In genomic region chr12:83536039-83536438, GRCm38 (mm10) we compare ENCODE assay signal across 12 mouse cellular contexts. TPM values are rescaled to one million over a fixed set of nuclear protein-coding genes. Genes with fewer than 3 reads are reported as not detected.
A peak's percentile ranks its signal among the peaks of the same experiment; 100 is the strongest.
DNase-seq lines count a peak whose midpoint lies in the region; ATAC-seq lines count a peak whose summit lies in the region.
"Had no signal": no experiment of that assay in that cellular context is flagged by ENCODE, and none has a peak within 500 bp of the region (broad histone marks: within the 10 kb centered on the region; RNA-seq: fewer than 3 reads in every experiment).

No protein-coding gene starts in this region.

- H3K36me3 ChIP-seq in midbrain, embryonic 13.5 days, result peaks cover 83% of the 10 kb centered on the region
- peaks cover 4% of the 10 kb centered on the region for H3K36me3 ChIP-seq in midbrain, embryonic 11.5 days (ENCODE audit: control insufficient read depth, insufficient read depth, low read length)
- H3K36me3 ChIP-seq in hindbrain, embryonic 14.5 days (replicated peaks; ENCODE audit: control insufficient read depth, insufficient read depth), result peaks cover 70% of the 10 kb centered on the region
- H3K36me3 ChIP-seq in neural tube, embryonic 15.5 days, result peaks cover 69% of the 10 kb centered on the region

- H3K4me1 ChIP-seq in midbrain, embryonic 13.5 days (replicated peaks), result peaks cover 10% of the 10 kb centered on the region
- no peaks in the 10 kb centered on the region for H3K4me1 ChIP-seq in midbrain, embryonic 11.5 days (ENCODE audit: control insufficient read depth, insufficient read depth, low read length)
- no peaks in the 10 kb centered on the region for H3K4me1 ChIP-seq in hindbrain, embryonic 14.5 days (replicated peaks; ENCODE audit: control insufficient read depth, insufficient read depth, low read length)
- peaks cover 5% of the 10 kb centered on the region for H3K4me1 ChIP-seq in neural tube, embryonic 15.5 days

- H3K4me2 ChIP-seq in midbrain, embryonic 13.5 days (replicated peaks), result no peak overlapping the region
- no peak overlapping the region for H3K4me2 ChIP-seq in midbrain, embryonic 11.5 days
- no peak overlapping the region for H3K4me2 ChIP-seq in hindbrain, embryonic 14.5 days (replicated peaks)
- H3K4me2 ChIP-seq in neural tube, embryonic 15.5 days, result no peak overlapping the region
- H3K4me2 ChIP-seq: liver, embryonic 15.5 days; stomach, embryonic 15.5 days had no signal

- no peak overlapping the region for H3K9ac ChIP-seq in midbrain, embryonic 13.5 days (replicated peaks)
- no peak overlapping the region for H3K9ac ChIP-seq in midbrain, embryonic 11.5 days (ENCODE audit: low read length)
- H3K9ac ChIP-seq in hindbrain, embryonic 14.5 days, result no peak overlapping the region
- no peak overlapping the region for H3K9ac ChIP-seq in neural tube, embryonic 15.5 days (replicated peaks)
- H3K9ac ChIP-seq: liver, embryonic 15.5 days; stomach, embryonic 15.5 days had no signal

- H3K9me3 ChIP-seq in midbrain, embryonic 13.5 days, result no peaks in the 10 kb centered on the region
- no peaks in the 10 kb centered on the region for H3K9me3 ChIP-seq in midbrain, embryonic 11.5 days (ENCODE audit: control insufficient read depth, low read length)
- H3K9me3 ChIP-seq in hindbrain, embryonic 14.5 days (ENCODE audit: control insufficient read depth, low read length), result no peaks in the 10 kb centered on the region
- H3K9me3 ChIP-seq in neural tube, embryonic 15.5 days (replicated peaks), result no peaks in the 10 kb centered on the region
- H3K9me3 ChIP-seq: heart, embryonic 10.5 days; liver, embryonic 15.5 days; stomach, embryonic 15.5 days had no signal

- peak; percentile 34 for DNase-seq in adrenal gland, postnatal 14 days
- DNase-seq in adrenal gland, postnatal 4 days (ENCODE audit: low spot score in 2 of 2), result no peak
- no peak for DNase-seq in midbrain, embryonic 11.5 days (ENCODE audit: low spot score, missing footprints)
- DNase-seq in hindbrain, embryonic 14.5 days (ENCODE audit: low spot score), result peak; percentile 68
- DNase-seq in testis, postnatal 10 days (ENCODE audit: low spot score), result no peak
- no peak for DNase-seq in layer of hippocampus, postnatal 36 days

- H3K27me3 ChIP-seq in midbrain, embryonic 13.5 days, result no peaks in the 10 kb centered on the region
- no peaks in the 10 kb centered on the region for H3K27me3 ChIP-seq in midbrain, embryonic 11.5 days (ENCODE audit: control insufficient read depth, insufficient read depth, low read length)
- no peaks in the 10 kb centered on the region for H3K27me3 ChIP-seq in hindbrain, embryonic 14.5 days (ENCODE audit: control insufficient read depth, insufficient read depth, low read length)
- no peaks in the 10 kb centered on the region for H3K27me3 ChIP-seq in neural tube, embryonic 15.5 days (replicated peaks)
- H3K27me3 ChIP-seq: liver, embryonic 15.5 days; stomach, embryonic 15.5 days had no signal

- no peak overlapping the region for H3K4me3 ChIP-seq in midbrain, embryonic 13.5 days (replicated peaks)
- H3K4me3 ChIP-seq in midbrain, embryonic 11.5 days (ENCODE audit: low read depth, low read length), result no peak overlapping the region
- H3K4me3 ChIP-seq in hindbrain, embryonic 14.5 days (replicated peaks; ENCODE audit: low read length), result no peak overlapping the region
- no peak overlapping the region for H3K4me3 ChIP-seq in neural tube, embryonic 15.5 days (replicated peaks)
- H3K4me3 ChIP-seq: heart, embryonic 10.5 days; left cerebral cortex, adult 2 months; liver, embryonic 15.5 days; stomach, embryonic 15.5 days had no signal

- 49% methylated on average over 9 of the region's 9 CpGs for WGBS in midbrain, embryonic 13.5 days
- 85% methylated on average over 9 of the region's 9 CpGs for WGBS in midbrain, embryonic 11.5 days
- WGBS in hindbrain, embryonic 14.5 days, result 39% methylated on average over 9 of the region's 9 CpGs
- 29% methylated on average over 9 of the region's 9 CpGs for WGBS in neural tube, embryonic 15.5 days

- no peak overlapping the region for H3K27ac ChIP-seq in midbrain, embryonic 13.5 days
- no peak overlapping the region for H3K27ac ChIP-seq in midbrain, embryonic 11.5 days (ENCODE audit: low read depth, low read length)
- H3K27ac ChIP-seq in hindbrain, embryonic 14.5 days, result no peak overlapping the region
- 0 out of 2 replicates have a peak overlapping the region, but pooled peaks have one; percentile 7 for H3K27ac ChIP-seq in neural tube, embryonic 15.5 days (replicated peaks)
- H3K27ac ChIP-seq: heart, embryonic 10.5 days; liver, embryonic 15.5 days; stomach, embryonic 15.5 days had no signal

- peak; percentile 61 for ATAC-seq in midbrain, embryonic 13.5 days
- ATAC-seq in midbrain, embryonic 11.5 days (ENCODE audit: low FRiP score), result no peak
- peak; percentile 73 for ATAC-seq in hindbrain, embryonic 14.5 days (ENCODE audit: low FRiP score)
- peak; percentile 52; the same call in 1 of the 2 replicates for ATAC-seq in neural tube, embryonic 15.5 days (ENCODE audit: low FRiP score)

RNA-seq across cellular contexts. Expression of gene Dcaf4, which starts 15.8 kb away (rescaled TPM):
- total RNA-seq in adrenal gland, postnatal 14 days (2021), result 45.2 and 45.4 TPM in 2 replicates
- 10 to 100 TPM; 75.0 to 80.7 TPM for total RNA-seq in adrenal gland, postnatal 4 days (2021)
- 38.0 and 39.0 TPM in 2 replicates for polyA plus RNA-seq in midbrain, embryonic 13.5 days (2015; fragmentation: Nextera tagmentation; extraction: Ambion mirVana)
- 21.3 and 23.8 TPM in 2 replicates for polyA plus RNA-seq in midbrain, embryonic 11.5 days (2014; fragmentation: Nextera tagmentation; extraction: Ambion mirVana)
- polyA plus RNA-seq in hindbrain, embryonic 14.5 days (2014; fragmentation: Nextera tagmentation; extraction: Ambion mirVana), result 37.3 and 42.7 TPM in 2 replicates
- polyA plus RNA-seq in neural tube, embryonic 15.5 days (2015; fragmentation: Nextera tagmentation; extraction: Ambion mirVana), result 45.8 and 46.1 TPM in 2 replicates
- total RNA-seq in layer of hippocampus, postnatal 36 days (2021), result 10 to 100 TPM; 26.4 to 32.1 TPM

RNA-seq across cellular contexts. Expression of gene Dpf3, which starts 48.5 kb away (rescaled TPM):
- 10.6 and 12.2 TPM in 2 replicates for total RNA-seq in adrenal gland, postnatal 14 days (2021)
- 10 to 100 TPM in 1 of 2 experiments, 1 to 10 TPM in 1; 9.4 to 10.5 TPM for total RNA-seq in adrenal gland, postnatal 4 days (2021)
- polyA plus RNA-seq in midbrain, embryonic 13.5 days (2015; fragmentation: Nextera tagmentation; extraction: Ambion mirVana), result 25.2 and 26.9 TPM in 2 replicates
- 11.3 and 13.7 TPM in 2 replicates for polyA plus RNA-seq in midbrain, embryonic 11.5 days (2014; fragmentation: Nextera tagmentation; extraction: Ambion mirVana)
- 23.9 TPM in 2 replicates for polyA plus RNA-seq in hindbrain, embryonic 14.5 days (2014; fragmentation: Nextera tagmentation; extraction: Ambion mirVana)
- 14.0 and 15.5 TPM in 2 replicates for polyA plus RNA-seq in neural tube, embryonic 15.5 days (2015; fragmentation: Nextera tagmentation; extraction: Ambion mirVana)
- total RNA-seq in layer of hippocampus, postnatal 36 days (2021), result 10 to 100 TPM; 26.1 to 28.1 TPM

Comparison
In these comparisons a context has a peak if more than half of its experiments do, and no peak if none do; other contexts are left out.
1. DNase-seq: peak in adrenal gland, postnatal 14 days (single experiment) and hindbrain, embryonic 14.5 days (single experiment); none in adrenal gland, postnatal 4 days (0 of 2), midbrain, embryonic 11.5 days (single experiment), testis, postnatal 10 days (single experiment) and layer of hippocampus, postnatal 36 days (0 of 2).